Mouse (Mus musculus): ENCODE measurements around the gene Gm28051. TPM values are rescaled to one million over a fixed set of nuclear protein-coding genes. Genes with fewer than 3 reads are reported as not detected.

Gm28051 gene
- polyA plus RNA-seq, 1 experiment = not detected

GRCm38 (mm10) chr12:102772676-102773075, 15.1 kb upstream of the Gm28051 start:
- peaks cover 99% of the 10 kb centered on the region for H3K36me3 ChIP-seq (replicated peaks; ENCODE audit: low read length)
- TF ChIP-seq GATA1 (IDR thresholded peaks at IDR 0.05; ENCODE audit: borderline replicate concordance, low read length) (no peak), FLI1 (IDR thresholded peaks at IDR 0.05; ENCODE audit: low read length) (no peak)

GRCm38 (mm10) chr12:102771601-102772000, 14.0 kb upstream of the Gm28051 start:
- Histone ChIP-seq H3K4me1 (peaks cover 30% of the 10 kb centered on the region), H3K4me3 (replicated peaks) (no peak overlapping the region), H3K27me3 (replicated peaks) (no peaks in the 10 kb centered on the region), H3K9me3 (no peaks in the 10 kb centered on the region; the same call in 1 of the 2 replicates), H3K36me3 (replicated peaks; ENCODE audit: low read length) (peaks cover 99% of the 10 kb centered on the region)
- no peak for TF ChIP-seq GATA1 (IDR thresholded peaks at IDR 0.05; ENCODE audit: borderline replicate concordance, low read length)
- TF ChIP-seq FLI1 (IDR thresholded peaks at IDR 0.05; ENCODE audit: low read length) = no peak

More at GRCm38 (mm10) chr12:102772676-102773075, 15.1 kb upstream of the Gm28051 start:
- Histone ChIP-seq H3K27me3 (replicated peaks) (no peaks in the 10 kb centered on the region), H3K9me3 (no peaks in the 10 kb centered on the region; the same call in 1 of the 2 replicates), H3K4me3 (replicated peaks) (no peak overlapping the region), H3K4me1 (peaks cover 32% of the 10 kb centered on the region)

DNA sequence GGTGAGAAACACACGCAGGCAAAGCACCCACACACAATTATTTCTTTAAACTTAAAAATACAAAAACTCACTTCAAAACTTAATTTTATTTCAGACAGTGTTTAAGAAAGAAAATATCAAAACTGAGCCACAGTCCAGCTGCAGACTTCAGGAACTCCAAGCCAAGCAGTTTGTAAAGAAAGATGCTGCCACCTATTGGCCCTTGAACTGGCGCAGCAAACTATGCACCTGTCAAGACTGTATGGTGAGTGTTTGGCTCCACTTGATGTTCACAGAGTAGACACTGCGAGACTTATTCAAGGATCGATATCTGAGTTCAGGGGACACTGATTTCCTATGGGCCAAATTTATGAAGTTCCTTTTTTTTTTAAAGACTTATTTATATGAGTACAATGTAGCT, 11.4 kb upstream of the Gm28051 start:
- H3K36me3 ChIP-seq (replicated peaks; ENCODE audit: low read length) = peaks cover 98% of the 10 kb centered on the region
- H3K27me3 ChIP-seq (replicated peaks) = no peaks in the 10 kb centered on the region
- no peaks in the 10 kb centered on the region; the same call in 1 of the 2 replicates for H3K9me3 ChIP-seq
- peaks cover 47% of the 10 kb centered on the region for H3K4me1 ChIP-seq
- TF ChIP-seq GATA1 (IDR thresholded peaks at IDR 0.05; ENCODE audit: borderline replicate concordance, low read length) (no peak), FLI1 (IDR thresholded peaks at IDR 0.05; ENCODE audit: low read length) (no peak)
- no peak overlapping the region for H3K4me3 ChIP-seq (replicated peaks)

DNA sequence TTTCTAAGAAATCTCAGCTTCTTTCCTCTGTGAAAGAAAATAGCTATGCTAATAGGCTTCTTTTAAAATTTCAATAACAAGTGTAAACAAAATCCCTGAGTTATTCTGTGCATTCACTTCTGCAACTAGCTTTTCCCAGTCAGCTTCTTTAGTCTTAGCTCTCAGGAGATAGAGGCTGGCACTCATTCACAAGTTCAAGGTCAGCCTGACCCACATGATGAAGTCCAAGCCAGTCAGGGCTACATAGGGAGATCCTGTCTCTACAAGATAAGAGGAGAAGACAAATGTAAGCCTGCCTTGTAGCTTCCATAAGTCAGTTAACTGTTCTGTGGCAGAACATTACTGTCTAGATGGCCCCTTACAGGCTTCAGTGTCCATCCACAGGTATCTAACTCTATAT, 6.1 kb upstream of the Gm28051 start:
- H3K9me3 ChIP-seq = no peaks in the 10 kb centered on the region
- no peaks in the 10 kb centered on the region for H3K27me3 ChIP-seq (replicated peaks)
- peaks cover 46% of the 10 kb centered on the region for H3K4me1 ChIP-seq
- peaks cover 80% of the 10 kb centered on the region for H3K36me3 ChIP-seq (replicated peaks; ENCODE audit: low read length)
- H3K4me3 ChIP-seq (replicated peaks) = no peak overlapping the region
- TF ChIP-seq GATA1 (IDR thresholded peaks at IDR 0.05; ENCODE audit: borderline replicate concordance, low read length) (no peak), FLI1 (IDR thresholded peaks at IDR 0.05; ENCODE audit: low read length) (no peak)

DNA sequence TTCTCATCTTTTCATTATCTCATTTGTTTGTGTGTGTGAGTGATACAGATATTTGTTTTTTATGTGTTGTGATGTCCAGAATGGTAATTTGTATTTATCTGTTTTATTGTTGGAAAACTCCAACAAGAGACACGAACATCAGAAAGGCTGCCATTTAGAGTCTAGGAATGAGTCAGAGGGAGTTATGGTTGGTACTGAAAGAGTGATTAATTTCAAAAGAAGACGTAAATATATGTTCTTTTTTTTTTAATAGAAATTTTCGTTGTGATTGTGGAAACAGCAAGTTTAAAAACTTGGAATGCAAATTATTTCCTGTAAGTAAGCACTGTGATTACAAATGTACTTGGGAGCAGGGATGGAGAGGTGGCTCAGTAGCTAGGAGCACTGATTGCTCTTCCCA, 4.1 kb upstream of the Gm28051 start:
- Histone ChIP-seq H3K27me3 (replicated peaks) (no peaks in the 10 kb centered on the region), H3K4me1 (peaks cover 42% of the 10 kb centered on the region), H3K4me3 (replicated peaks) (no peak overlapping the region), H3K36me3 (replicated peaks; ENCODE audit: low read length) (peaks cover 60% of the 10 kb centered on the region), H3K9me3 (no peaks in the 10 kb centered on the region)
- TF ChIP-seq GATA1 (IDR thresholded peaks at IDR 0.05; ENCODE audit: borderline replicate concordance, low read length) = no peak
- no peak for TF ChIP-seq FLI1 (IDR thresholded peaks at IDR 0.05; ENCODE audit: low read length)

GRCm38 (mm10) chr12:102758936-102759335, 1.4 kb upstream of the Gm28051 start:
- Histone ChIP-seq H3K36me3 (replicated peaks; ENCODE audit: low read length) (peaks cover 50% of the 10 kb centered on the region), H3K4me1 (peaks cover 46% of the 10 kb centered on the region), H3K27me3 (replicated peaks) (no peaks in the 10 kb centered on the region), H3K4me3 (replicated peaks) (peak overlapping the region; percentile 100), H3K9me3 (no peaks in the 10 kb centered on the region)
- TF ChIP-seq GATA1 (IDR thresholded peaks at IDR 0.05; ENCODE audit: borderline replicate concordance, low read length) = no peak

DNA sequence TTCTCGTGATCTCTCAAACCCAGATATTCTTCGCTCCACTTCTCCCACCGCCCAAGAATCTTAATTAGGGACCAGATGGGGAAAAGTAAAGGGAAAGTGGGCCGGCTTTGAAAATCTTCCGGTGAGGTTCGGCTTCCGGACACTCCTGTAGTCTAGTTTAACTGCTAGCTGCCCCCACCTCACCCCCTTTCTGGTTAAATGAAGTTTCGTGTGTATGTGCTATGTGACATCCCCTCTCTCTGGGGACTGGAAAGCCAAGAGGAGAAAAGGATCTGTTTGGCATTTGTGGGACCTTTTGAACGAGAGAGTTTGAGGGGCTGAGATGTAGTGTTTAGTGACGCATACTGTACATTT, 815 bp upstream of the Gm28051 start, which contains the start of gene Gm20604:
Gm20604 (minus strand) TSS at position 270 of the 354 bp plus-strand sequence.
- no peaks in the 10 kb centered on the region for H3K27me3 ChIP-seq (replicated peaks)
- H3K4me1 ChIP-seq = peaks cover 42% of the 10 kb centered on the region
- no peaks in the 10 kb centered on the region for H3K9me3 ChIP-seq
- TF ChIP-seq FLI1 (IDR thresholded peaks at IDR 0.05; ENCODE audit: low read length) = no peak
- H3K4me3 ChIP-seq (replicated peaks) = peak within 1 kb of the TSS; percentile 100
- H3K36me3 ChIP-seq (replicated peaks; ENCODE audit: low read length) = peaks cover 48% of the 10 kb centered on the region

GRCm38 (mm10) chr12:102757055-102757688, 393 bp downstream of the Gm28051 start:
- TF ChIP-seq FLI1 (IDR thresholded peaks at IDR 0.05; ENCODE audit: low read length) (no peak), GATA1 (IDR thresholded peaks at IDR 0.05; ENCODE audit: borderline replicate concordance, low read length) (no peak)
- H3K27me3 ChIP-seq (replicated peaks) = no peaks in the 10 kb centered on the region
- peaks cover 40% of the 10 kb centered on the region for H3K36me3 ChIP-seq (replicated peaks; ENCODE audit: low read length)
- no peaks in the 10 kb centered on the region for H3K9me3 ChIP-seq
- H3K4me3 ChIP-seq (replicated peaks) = peak overlapping the region; percentile 100
- H3K4me1 ChIP-seq = peaks cover 42% of the 10 kb centered on the region

DNA sequence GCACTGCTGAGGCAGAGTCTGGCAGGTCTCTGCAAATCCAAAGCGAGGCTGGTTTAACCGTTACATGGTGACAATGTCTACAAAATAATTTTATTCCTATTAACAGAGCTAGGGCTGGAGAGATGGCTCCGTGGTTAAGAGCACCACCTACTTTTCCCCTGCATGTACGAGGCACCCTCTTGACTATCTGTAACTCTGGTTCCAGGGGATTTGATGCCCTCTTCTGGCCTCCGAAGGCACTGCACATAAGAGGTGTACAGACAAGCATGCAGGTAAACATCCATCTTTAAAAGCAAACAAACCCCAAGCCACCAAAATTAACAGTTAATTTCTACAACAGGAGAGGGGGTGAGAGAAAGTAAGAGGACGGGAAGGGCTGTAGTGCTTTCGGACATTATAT, 1.3 kb downstream of the Gm28051 start:
- peaks cover 46% of the 10 kb centered on the region for H3K4me1 ChIP-seq
- peaks cover 32% of the 10 kb centered on the region for H3K36me3 ChIP-seq (replicated peaks; ENCODE audit: low read length)
- TF ChIP-seq FLI1 (IDR thresholded peaks at IDR 0.05; ENCODE audit: low read length) = no peak
- no peak for TF ChIP-seq GATA1 (IDR thresholded peaks at IDR 0.05; ENCODE audit: borderline replicate concordance, low read length)
- H3K27me3 ChIP-seq (replicated peaks) = no peaks in the 10 kb centered on the region
- H3K4me3 ChIP-seq (replicated peaks) = peak overlapping the region; percentile 100
- H3K9me3 ChIP-seq = no peaks in the 10 kb centered on the region

DNA sequence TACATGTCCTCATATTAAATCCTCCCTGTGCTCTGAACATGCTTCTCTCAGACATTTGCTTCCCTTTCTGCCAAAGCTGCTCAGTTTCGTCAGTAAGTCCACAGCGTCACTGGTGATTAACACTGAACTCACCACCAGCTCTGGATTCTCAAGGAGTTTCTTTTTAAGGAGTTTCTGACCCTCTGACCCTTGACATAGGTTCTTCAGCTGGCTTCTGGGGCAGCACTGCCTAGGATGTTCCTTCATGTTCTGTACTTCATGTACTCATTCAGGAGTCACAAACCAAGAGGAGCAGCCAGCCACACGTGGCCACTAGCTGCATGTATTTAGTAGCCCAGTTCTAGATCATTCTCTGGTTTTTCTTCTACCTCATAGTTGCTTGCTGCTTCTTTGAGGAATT, 9.3 kb downstream of the Gm28051 start:
- H3K9me3 ChIP-seq = no peaks in the 10 kb centered on the region
- peaks cover 43% of the 10 kb centered on the region for H3K4me1 ChIP-seq
- TF ChIP-seq FLI1 (IDR thresholded peaks at IDR 0.05; ENCODE audit: low read length) (no peak), GATA1 (IDR thresholded peaks at IDR 0.05; ENCODE audit: borderline replicate concordance, low read length) (no peak)
- H3K36me3 ChIP-seq (replicated peaks; ENCODE audit: low read length) = peaks cover 36% of the 10 kb centered on the region
- H3K4me3 ChIP-seq (replicated peaks) = peak overlapping the region; percentile 39
- no peaks in the 10 kb centered on the region for H3K27me3 ChIP-seq (replicated peaks)
